In the genomic region with DNA sequence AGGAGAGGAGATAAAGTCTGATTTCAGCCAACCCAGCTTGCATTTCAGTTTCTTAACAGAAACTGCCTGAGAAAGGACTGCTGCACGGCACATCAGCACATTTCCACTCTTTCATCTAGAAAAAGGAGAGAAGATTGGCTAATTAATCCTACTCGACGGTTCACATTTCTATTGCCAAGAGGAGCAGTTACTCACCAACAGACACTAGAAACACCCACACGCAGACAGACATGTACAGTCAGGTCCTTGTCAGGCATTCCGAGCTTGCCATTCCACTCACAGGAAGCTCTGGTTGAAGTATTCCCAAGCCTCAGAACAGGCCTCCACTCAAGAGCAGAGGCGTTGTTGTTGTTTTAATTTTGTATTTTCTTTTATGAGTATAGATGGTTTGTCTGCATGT, we compare ENCODE assay signal across 34 mouse cellular contexts. TPM values are rescaled to one million over a fixed set of nuclear protein-coding genes. Genes with fewer than 3 reads are reported as not detected.
A peak's percentile ranks its signal among the peaks of the same experiment; 100 is the strongest.
DNase-seq lines count a peak whose midpoint lies in the region; ATAC-seq lines count a peak whose summit lies in the region.
"Had no signal": no experiment of that assay in that cellular context is flagged by ENCODE, and none has a peak within 500 bp of the region (broad histone marks: within the 10 kb centered on the region; RNA-seq: fewer than 3 reads in every experiment).

No protein-coding gene starts in this region.

- H3K27me3 ChIP-seq in midbrain, embryonic 11.5 days (ENCODE audit: control insufficient read depth, insufficient read depth, low read length): no peaks in the 10 kb centered on the region
- H3K27me3 ChIP-seq in midbrain, embryonic 10.5 days (ENCODE audit: low read depth, poor library complexity, severe bottlenecking): peaks cover 11% of the 10 kb centered on the region
- no peaks in the 10 kb centered on the region for H3K27me3 ChIP-seq in forebrain, embryonic 16.5 days (replicated peaks; ENCODE audit: control insufficient read depth, insufficient read depth, low read length)
- H3K27me3 ChIP-seq: forebrain, embryonic 15.5 days; heart, embryonic 13.5 days; hindbrain, embryonic 15.5 days; limb, embryonic 15.5 days; Patski had no signal

- no peaks in the 10 kb centered on the region for H3K9me3 ChIP-seq in midbrain, embryonic 11.5 days (ENCODE audit: control insufficient read depth, low read length)
- no peaks in the 10 kb centered on the region for H3K9me3 ChIP-seq in midbrain, embryonic 10.5 days (replicated peaks)
- no peaks in the 10 kb centered on the region for H3K9me3 ChIP-seq in forebrain, embryonic 16.5 days (ENCODE audit: control insufficient read depth, low read length)
- H3K9me3 ChIP-seq: forebrain, embryonic 10.5 days; forebrain, embryonic 15.5 days; G1E; heart, embryonic 13.5 days; hindbrain, embryonic 10.5 days; hindbrain, embryonic 15.5 days; limb, embryonic 10.5 days; limb, embryonic 15.5 days had no signal

- DNase-seq in frontal cortex, adult 2 months (ENCODE audit: extremely low spot score in 1 of 2, low spot score in 1 of 2): no peak
- DNase-seq in midbrain, embryonic 11.5 days (ENCODE audit: low spot score, missing footprints): peak; percentile 77
- no peak for DNase-seq in midbrain, embryonic 10.5 days (ENCODE audit: low spot score)
- DNase-seq in gonadal fat pad, adult 2 months (ENCODE audit: low read depth): peak; percentile 87
- no peak for DNase-seq in embryo, embryonic 10.5 days (ENCODE audit: low spot score)
- DNase-seq: adrenal gland, postnatal 10 days; cerebellum, adult 11 months; cerebellum, adult 9-11 months; gastrocnemius, postnatal 14 days; heart, adult 18-20 months; heart, postnatal 10 days; kidney, adult 2 months; kidney, postnatal 4 days; layer of hippocampus, adult 9-11 months; lung, adult 2 months; lung, postnatal 14 days; right cerebral cortex, postnatal 14 days; thymus, adult 18-20 months; thymus, postnatal 25 days had no signal

- peak; percentile 35; the same call in 1 of the 2 replicates for ATAC-seq in frontal cortex, adult (ENCODE audit: low TSS enrichment)
- no peak for ATAC-seq in midbrain, embryonic 11.5 days (ENCODE audit: low FRiP score)
- no peak for ATAC-seq in forebrain, embryonic 16.5 days
- ATAC-seq: forebrain, embryonic 15.5 days; inflammation-experienced regulatory T-cells, adult 6 months; midbrain, embryonic 16.5 days; Patski had no signal

- no peak overlapping the region for H3K4me2 ChIP-seq in midbrain, embryonic 11.5 days
- H3K4me2 ChIP-seq in forebrain, embryonic 16.5 days (ENCODE audit: low read length): no peak overlapping the region
- H3K4me2 ChIP-seq: forebrain, embryonic 15.5 days; heart, embryonic 13.5 days; hindbrain, embryonic 15.5 days; limb, embryonic 15.5 days had no signal

- H3K27ac ChIP-seq in midbrain, embryonic 11.5 days (ENCODE audit: low read depth, low read length): no peak overlapping the region
- no peak overlapping the region for H3K27ac ChIP-seq in midbrain, embryonic 10.5 days (replicated peaks)
- H3K27ac ChIP-seq in forebrain, embryonic 16.5 days (ENCODE audit: low read length): no peak overlapping the region
- H3K27ac ChIP-seq: forebrain, embryonic 10.5 days; forebrain, embryonic 15.5 days; heart, embryonic 13.5 days; hindbrain, embryonic 10.5 days; hindbrain, embryonic 15.5 days; kidney, postnatal 0 days; limb, embryonic 10.5 days; limb, embryonic 15.5 days; liver, embryonic 14.5 days had no signal

- 91% methylated on average over 6 of the region's 6 CpGs for WGBS in midbrain, embryonic 11.5 days
- WGBS in midbrain, embryonic 10.5 days: 90% methylated on average over 6 of the region's 6 CpGs
- WGBS in forebrain, embryonic 16.5 days: 84% methylated on average over 6 of the region's 6 CpGs

- H3K4me1 ChIP-seq in midbrain, embryonic 11.5 days (ENCODE audit: control insufficient read depth, insufficient read depth, low read length): peaks cover 8% of the 10 kb centered on the region; the same call in 1 of the 2 replicates
- peaks cover 20% of the 10 kb centered on the region for H3K4me1 ChIP-seq in midbrain, embryonic 10.5 days
- peaks cover 3% of the 10 kb centered on the region; the same call in 1 of the 2 replicates for H3K4me1 ChIP-seq in forebrain, embryonic 16.5 days (replicated peaks; ENCODE audit: control insufficient read depth, insufficient read depth, low read length)

- no peak overlapping the region for H3K4me3 ChIP-seq in midbrain, embryonic 11.5 days (ENCODE audit: low read depth, low read length)
- H3K4me3 ChIP-seq in midbrain, embryonic 10.5 days: no peak overlapping the region
- no peak overlapping the region for H3K4me3 ChIP-seq in forebrain, embryonic 16.5 days (replicated peaks; ENCODE audit: low read length)
- H3K4me3 ChIP-seq: forebrain, embryonic 10.5 days; forebrain, embryonic 15.5 days; heart, embryonic 13.5 days; hindbrain, embryonic 10.5 days; hindbrain, embryonic 15.5 days; limb, embryonic 10.5 days; limb, embryonic 15.5 days had no signal

- no peak overlapping the region for H3K9ac ChIP-seq in midbrain, embryonic 11.5 days (ENCODE audit: low read length)
- no peak overlapping the region for H3K9ac ChIP-seq in forebrain, embryonic 16.5 days (replicated peaks; ENCODE audit: low read depth, low read length)
- H3K9ac ChIP-seq: forebrain, embryonic 15.5 days; heart, embryonic 13.5 days; hindbrain, embryonic 15.5 days; limb, embryonic 15.5 days; liver, embryonic 14.5 days had no signal

- no peaks in the 10 kb centered on the region for H3K36me3 ChIP-seq in midbrain, embryonic 11.5 days (ENCODE audit: control insufficient read depth, insufficient read depth, low read length)
- H3K36me3 ChIP-seq in midbrain, embryonic 10.5 days: no peaks in the 10 kb centered on the region
- H3K36me3 ChIP-seq in forebrain, embryonic 16.5 days (ENCODE audit: control insufficient read depth, insufficient read depth): no peaks in the 10 kb centered on the region
- H3K36me3 ChIP-seq: forebrain, embryonic 10.5 days; forebrain, embryonic 15.5 days; G1E; heart, embryonic 13.5 days; hindbrain, embryonic 10.5 days; hindbrain, embryonic 15.5 days; limb, embryonic 10.5 days; limb, embryonic 15.5 days had no signal

RNA-seq across cellular contexts. Expression of a gene that starts 11.6 kb away (rescaled TPM):
- 18.4 and 21.3 TPM in 2 replicates for polyA plus RNA-seq in frontal cortex, adult 2 months (2012; rRNA removed)
- polyA plus RNA-seq in midbrain, embryonic 11.5 days (2014; fragmentation: Nextera tagmentation; extraction: Ambion mirVana): 57.1 and 59.5 TPM in 2 replicates
- polyA plus RNA-seq in midbrain, embryonic 10.5 days (2016; fragmentation: Nextera tagmentation; extraction: Ambion mirVana): 73.2 and 74.9 TPM in 2 replicates
- polyA plus RNA-seq in gonadal fat pad, adult 2 months (2012; rRNA removed): 12.0 and 14.5 TPM in 2 replicates
- polyA plus RNA-seq in forebrain, embryonic 16.5 days (2015; fragmentation: Nextera tagmentation; extraction: Ambion mirVana): 65.0 and 66.8 TPM in 2 replicates

RNA-seq across cellular contexts. Expression of a gene that starts 42.7 kb away (rescaled TPM):
- polyA plus RNA-seq in frontal cortex, adult 2 months (2012; rRNA removed): 54.5 and 62.1 TPM in 2 replicates
- 75.0 and 75.5 TPM in 2 replicates for polyA plus RNA-seq in midbrain, embryonic 11.5 days (2014; fragmentation: Nextera tagmentation; extraction: Ambion mirVana)
- 74.3 and 79.0 TPM in 2 replicates for polyA plus RNA-seq in midbrain, embryonic 10.5 days (2016; fragmentation: Nextera tagmentation; extraction: Ambion mirVana)
- polyA plus RNA-seq in gonadal fat pad, adult 2 months (2012; rRNA removed): 35.3 and 39.0 TPM in 2 replicates
- polyA plus RNA-seq in forebrain, embryonic 16.5 days (2015; fragmentation: Nextera tagmentation; extraction: Ambion mirVana): 52.2 and 55.4 TPM in 2 replicates

Comparison
In these comparisons a context has a peak if more than half of its experiments do, and no peak if none do; other contexts are left out.
1. DNase-seq: peak in midbrain, embryonic 11.5 days (single experiment) and gonadal fat pad, adult 2 months (single experiment); none in frontal cortex, adult 2 months (0 of 2), midbrain, embryonic 10.5 days (single experiment) and embryo, embryonic 10.5 days (single experiment).